Mouse (Mus musculus) embryonic facial prominence, embryonic 10.5 days (tissue): ENCODE measurements around the gene Mdm2. TPM values are rescaled to one million over a fixed set of nuclear protein-coding genes. Genes with fewer than 3 reads are reported as not detected.
"Not testable (repeated sequence)": the region's sequence is repeated elsewhere in the genome, so short reads cannot be mapped to it uniquely, and the experiment has no call there.

Source experiments
- DNase-seq: peaks from one replicate; pipeline ENCODE4 v3.0.0-alpha.2; 2017; ENCODE audit warnings: low spot score
- H3K27ac ChIP-seq: fragments of 300-500 bp; sonication (generic); replicated peaks from 2 replicates; pipeline ENCODE4 v1.5.1; 2016; ENCODE audit warnings: mild to moderate bottlenecking
- H3K27me3 ChIP-seq: fragments of 300-500 bp; sonication (generic); replicated peaks from 2 replicates; pipeline ENCODE4 v1.6.1; 2016; ENCODE audit warnings: low read depth, mild to moderate bottlenecking; ENCODE audit not compliant: poor library complexity, severe bottlenecking
- H3K36me3 ChIP-seq: fragments of 300-500 bp; sonication (generic); replicated peaks from 2 replicates; pipeline ENCODE4 v1.6.1; 2016; ENCODE audit warnings: mild to moderate bottlenecking, moderate library complexity
- H3K4me1 ChIP-seq: fragments of 300-500 bp; sonication (generic); 2 replicates; pipeline ENCODE4 v1.6.1; 2016
- H3K4me3 ChIP-seq: fragments of 300-500 bp; sonication (generic); 2 replicates; pipeline ENCODE4 v1.5.1; 2016; ENCODE audit warnings: mild to moderate bottlenecking, moderate library complexity
- H3K9me3 ChIP-seq: fragments of 300-500 bp; sonication (generic); 2 replicates; pipeline ENCODE4 v1.6.1; 2016; ENCODE audit warnings: mild to moderate bottlenecking
- WGBS: fragments of 180-500 bp; shearing (Covaris S2); methylation state at CpG from one replicate; pipeline ENCODE4 v1.1.7; 2016; 5-methylcytosine and 5-hydroxymethylcytosine counted together
- polyA plus RNA-seq: library from polyadenylated mRNA; unstranded; fragments of >200 nt; fragmentation: Nextera tagmentation; extraction: Ambion mirVana; gene quantifications from 2 replicates; pipeline ENCODE4 v1.2.1, GENCODE M21; 2016

Gene Mdm2
- polyA plus RNA-seq, 1 experiment from 2014 or later, result 58.9 TPM

- Histone ChIP-seq H3K9me3 (no peaks in the 10 kb centered on the region), H3K27me3 (no peaks in the 10 kb centered on the region), H3K4me3 (no peak overlapping the region), H3K4me1 (peaks cover 25% of the 10 kb centered on the region), H3K36me3 (peaks cover 16% of the 10 kb centered on the region), H3K27ac (no peak overlapping the region)
- DNase-seq, result no peak
- WGBS, result 91% methylated on average over 9 of the region's 9 CpGs
Observed at GRCm38 (mm10) chr10:117712871-117713270, 2.3 kb upstream of the Mdm2 start.

- no peak overlapping the region for H3K27ac ChIP-seq
- peaks cover 19% of the 10 kb centered on the region for H3K4me1 ChIP-seq
- H3K36me3 ChIP-seq, result peaks cover 22% of the 10 kb centered on the region
- H3K4me3 ChIP-seq, result no peak overlapping the region
- WGBS, result 91% methylated on average over 9 of the region's 9 CpGs
- no peaks in the 10 kb centered on the region for H3K9me3 ChIP-seq
- no peaks in the 10 kb centered on the region for H3K27me3 ChIP-seq
- no peak for DNase-seq
Observed at GRCm38 (mm10) chr10:117712191-117712754, 1.7 kb upstream of the Mdm2 start.

GRCm38 (mm10) chr10:117711408-117711807 is 850 bp upstream of the Mdm2 start:
- peak overlapping the region; percentile 91 for H3K4me3 ChIP-seq
- H3K27ac ChIP-seq, result 0 out of 2 replicates have a peak overlapping the region, but pooled peaks have one; percentile 100
- H3K4me1 ChIP-seq, result peaks cover 19% of the 10 kb centered on the region
- no peak for DNase-seq
- WGBS, result 65% methylated on average over 5 of the region's 5 CpGs
- peaks cover 30% of the 10 kb centered on the region for H3K36me3 ChIP-seq
- no peaks in the 10 kb centered on the region for H3K27me3 ChIP-seq
- no peaks in the 10 kb centered on the region for H3K9me3 ChIP-seq

- peak overlapping the region; percentile 91 for H3K4me3 ChIP-seq
- H3K27ac ChIP-seq, result peak overlapping the region; percentile 100
- H3K36me3 ChIP-seq, result peaks cover 44% of the 10 kb centered on the region
- DNase-seq, result peak; percentile 93
- H3K4me1 ChIP-seq, result peaks cover 16% of the 10 kb centered on the region
- H3K27me3 ChIP-seq, result no peaks in the 10 kb centered on the region
- WGBS, result under 1% methylated on average over 70 of the region's 71 CpGs
- H3K9me3 ChIP-seq, result no peaks in the 10 kb centered on the region
Observed at GRCm38 (mm10) chr10:117709930-117710603, 491 bp downstream of the Mdm2 start.

- Histone ChIP-seq H3K4me1 (peaks cover 16% of the 10 kb centered on the region), H3K4me3 (peak overlapping the region; percentile 91), H3K27me3 (no peaks in the 10 kb centered on the region), H3K9me3 (no peaks in the 10 kb centered on the region), H3K27ac (peak overlapping the region; percentile 100), H3K36me3 (peaks cover 51% of the 10 kb centered on the region)
- WGBS, result 58% methylated on average over 12 of the region's 12 CpGs
- DNase-seq, result no peak
Observed at GRCm38 (mm10) chr10:117709326-117709830, 1.2 kb downstream of the Mdm2 start.

- H3K27ac ChIP-seq, result no peak overlapping the region
- no peaks in the 10 kb centered on the region for H3K27me3 ChIP-seq
- 92% methylated on average over 9 of the region's 9 CpGs for WGBS
- H3K9me3 ChIP-seq, result no peaks in the 10 kb centered on the region
- H3K4me1 ChIP-seq, result peaks cover 16% of the 10 kb centered on the region
- peaks cover 56% of the 10 kb centered on the region for H3K36me3 ChIP-seq
- H3K4me3 ChIP-seq, result peak overlapping the region; percentile 91
- no peak for DNase-seq
Observed at GRCm38 (mm10) chr10:117708856-117709255, 1.7 kb downstream of the Mdm2 start.

- Histone ChIP-seq H3K27me3 (no peaks in the 10 kb centered on the region), H3K36me3 (peaks cover 61% of the 10 kb centered on the region), H3K27ac (no peak overlapping the region), H3K4me1 (peaks cover 16% of the 10 kb centered on the region), H3K9me3 (no peaks in the 10 kb centered on the region), H3K4me3 (no peak overlapping the region)
- 94% methylated on average over 2 of the region's 2 CpGs for WGBS
- no peak for DNase-seq
Observed at GRCm38 (mm10) chr10:117708376-117708775, 2.2 kb downstream of the Mdm2 start.

- Histone ChIP-seq H3K4me3 (no peak overlapping the region), H3K9me3 (no peaks in the 10 kb centered on the region), H3K27ac (no peak overlapping the region), H3K4me1 (peaks cover 16% of the 10 kb centered on the region), H3K36me3 (peaks cover 72% of the 10 kb centered on the region), H3K27me3 (no peaks in the 10 kb centered on the region)
- 94% methylated on average over 2 of the region's 2 CpGs for WGBS
- DNase-seq, result no peak
Observed at GRCm38 (mm10) chr10:117707114-117707838, 3.3 kb downstream of the Mdm2 start.

GRCm38 (mm10) chr10:117706440-117706839 is 4.1 kb downstream of the Mdm2 start:
- no peak overlapping the region for H3K4me3 ChIP-seq

GRCm38 (mm10) chr10:117705806-117706205 is 4.8 kb downstream of the Mdm2 start:
- Histone ChIP-seq H3K9me3 (no peaks in the 10 kb centered on the region), H3K27me3 (no peaks in the 10 kb centered on the region), H3K4me1 (peaks cover 12% of the 10 kb centered on the region), H3K36me3 (peaks cover 86% of the 10 kb centered on the region), H3K4me3 (no peak overlapping the region), H3K27ac (no peak overlapping the region)
- DNase-seq, result no peak

More at GRCm38 (mm10) chr10:117706440-117706839, 4.1 kb downstream of the Mdm2 start:
- no peak for DNase-seq
- H3K4me1 ChIP-seq, result peaks cover 15% of the 10 kb centered on the region
- H3K27me3 ChIP-seq, result no peaks in the 10 kb centered on the region
- peaks cover 80% of the 10 kb centered on the region for H3K36me3 ChIP-seq
- WGBS, result 92% methylated on average over 6 of the region's 6 CpGs
- no peak overlapping the region for H3K27ac ChIP-seq
- H3K9me3 ChIP-seq, result no peaks in the 10 kb centered on the region

GRCm38 (mm10) chr10:117704964-117705335 is 5.6 kb downstream of the Mdm2 start:
- no peaks in the 10 kb centered on the region for H3K9me3 ChIP-seq
- no peak for DNase-seq
- peaks cover 95% of the 10 kb centered on the region for H3K36me3 ChIP-seq
- 96% methylated on average over 6 of the region's 6 CpGs for WGBS
- H3K4me1 ChIP-seq, result peaks cover 12% of the 10 kb centered on the region
- H3K27ac ChIP-seq, result no peak overlapping the region
- H3K4me3 ChIP-seq, result no peak overlapping the region
- H3K27me3 ChIP-seq, result no peaks in the 10 kb centered on the region

- not testable (repeated sequence) for H3K27me3 ChIP-seq, H3K27ac ChIP-seq, H3K4me3 ChIP-seq, H3K9me3 ChIP-seq, DNase-seq, H3K4me1 ChIP-seq
- 96% methylated on average over 6 of the region's 6 CpGs for whole genome bisulfite sequencing
- peaks cover 100% of the 10 kb centered on the region for H3K36me3 ChIP-seq
Observed at GRCm38 (mm10) chr10:117704314-117704963, 6.1 kb downstream of the Mdm2 start.
